Mouse (Mus musculus): ENCODE results near the gene Ccdc146.

GRCm38 (mm10) chr5:21260746-21261145 is 163.7 kb downstream of the Ccdc146 start:
- TF ChIP-seq CTCF (conservative IDR thresholded peaks at IDR 0.05; ENCODE audit: insufficient read depth, insufficient read length, low read depth, low read length) (no peak), POLR2A (IDR thresholded peaks at IDR 0.05; ENCODE audit: low read depth, low read length) (no peak)

Measured in kidney, adult 2 months (tissue).